Mouse (Mus musculus): ENCODE measurements around the gene Tmem206.

Gene Tmem206

GRCm38 (mm10) chr1:191325726-191326232 is at the start of gene Tmem206:
Gene Tmem206, plus strand, starts transcription at chr1:191325912.
- in situ Hi-C loops (cut with MboI, MseI), result loop anchor here (10.0 to 25.0 kb wide), 2 partner anchors 487 to 1819 kb away; partner anchors contain the start of gene Nek2

- in situ Hi-C loops (cut with MboI, MseI), result no loop called here
Observed at GRCm38 (mm10) chr1:191276181-191276580, 49.5 kb upstream of the Tmem206 start.

- in situ Hi-C loops (cut with MboI, MseI), result no loop called here
Observed at GRCm38 (mm10) chr1:191277549-191278059, 48.1 kb upstream of the Tmem206 start.

- in situ Hi-C loops (cut with MboI, MseI), result no loop called here
Observed at GRCm38 (mm10) chr1:191278324-191278723, 47.4 kb upstream of the Tmem206 start.

GRCm38 (mm10) chr1:191281171-191281570 is 44.5 kb upstream of the Tmem206 start:
- in situ Hi-C loops (cut with MboI, MseI), result loop anchor here (5.0 to 10.0 kb wide), 2 partner anchors 116 to 184 kb away; partner anchors contain the start of genes Batf3 and Fam71a

- in situ Hi-C loops (cut with MboI, MseI), result loop anchor here (5.0 to 10.0 kb wide), 2 partner anchors 118 to 185 kb away; partner anchors contain the start of genes Batf3 and Fam71a
Observed at GRCm38 (mm10) chr1:191282319-191282718, 43.4 kb upstream of the Tmem206 start.

- in situ Hi-C loops (cut with MboI, MseI), result loop anchor here (5.0 to 10.0 kb wide), 2 partner anchors 119 to 186 kb away; partner anchors contain the start of genes Batf3 and Fam71a
Observed at GRCm38 (mm10) chr1:191283110-191284040, 42.3 kb upstream of the Tmem206 start.

- in situ Hi-C loops (cut with MboI, MseI), result loop anchor here (5.0 to 10.0 kb wide), 2 partner anchors 120 to 187 kb away; partner anchors contain the start of genes Batf3 and Fam71a
Observed at GRCm38 (mm10) chr1:191284502-191284901, 41.2 kb upstream of the Tmem206 start.

GRCm38 (mm10) chr1:191288762-191289161 is 37.0 kb upstream of the Tmem206 start:
- in situ Hi-C loops (cut with MboI, MseI), result loop anchor here (10.0 kb wide), 1 partner anchor 124 kb away; the partner anchor contains the start of gene Fam71a

GRCm38 (mm10) chr1:191292348-191292747 is 33.4 kb upstream of the Tmem206 start:
- in situ Hi-C loops (cut with MboI, MseI), result no loop called here

GRCm38 (mm10) chr1:191293051-191293450 is 32.7 kb upstream of the Tmem206 start:
- in situ Hi-C loops (cut with MboI, MseI), result no loop called here

- in situ Hi-C loops (cut with MboI, MseI), result no loop called here
Observed at GRCm38 (mm10) chr1:191293996-191294795, 31.5 kb upstream of the Tmem206 start.

GRCm38 (mm10) chr1:191295784-191296183 is 29.9 kb upstream of the Tmem206 start:
- in situ Hi-C loops (cut with MboI, MseI), result no loop called here

- in situ Hi-C loops (cut with MboI, MseI), result no loop called here
Observed at GRCm38 (mm10) chr1:191296445-191296844, 29.3 kb upstream of the Tmem206 start.

GRCm38 (mm10) chr1:191298304-191298703 is 27.4 kb upstream of the Tmem206 start:
- in situ Hi-C loops (cut with MboI, MseI), result no loop called here

- in situ Hi-C loops (cut with MboI, MseI), result no loop called here
Observed at GRCm38 (mm10) chr1:191299215-191299942, 26.3 kb upstream of the Tmem206 start.

- in situ Hi-C loops (cut with MboI, MseI), result no loop called here
Observed at GRCm38 (mm10) chr1:191301903-191302302, 23.8 kb upstream of the Tmem206 start.

- in situ Hi-C loops (cut with MboI, MseI), result no loop called here
Observed at GRCm38 (mm10) chr1:191303736-191304135, 22.0 kb upstream of the Tmem206 start.

GRCm38 (mm10) chr1:191304216-191304615 is 21.5 kb upstream of the Tmem206 start:
- in situ Hi-C loops (cut with MboI, MseI), result no loop called here

- in situ Hi-C loops (cut with MboI, MseI), result no loop called here
Observed at GRCm38 (mm10) chr1:191305610-191306009, 20.1 kb upstream of the Tmem206 start.

- in situ Hi-C loops (cut with MboI, MseI), result no loop called here
Observed at GRCm38 (mm10) chr1:191306316-191306715, 19.4 kb upstream of the Tmem206 start.
